Mouse (Mus musculus): ENCODE data around the gene Ift74.

DNA sequence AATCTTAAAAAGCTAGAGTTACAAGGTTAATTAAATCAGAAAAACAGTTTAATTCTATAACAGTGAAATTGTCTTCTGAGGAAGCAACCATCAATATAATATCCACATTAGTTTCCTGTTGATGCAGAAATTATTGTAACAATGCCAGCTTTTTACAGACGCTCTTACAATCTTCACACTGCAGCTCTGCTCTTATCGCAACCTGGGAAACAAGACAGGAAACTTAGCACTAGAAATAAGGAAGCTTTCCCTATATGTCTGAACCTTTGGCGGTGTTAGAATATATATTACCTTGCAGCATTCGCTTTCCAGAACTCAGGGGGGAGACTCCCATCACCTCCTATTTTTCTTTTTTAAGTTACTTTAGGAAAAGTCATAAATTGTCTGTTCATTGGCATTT lies 76.8 kb downstream of the Ift74 start:
- no peak for TF ChIP-seq CTCF (IDR thresholded peaks at IDR 0.05; ENCODE audit: low read depth, low read length)
- no peak for TF ChIP-seq POLR2A (IDR thresholded peaks at IDR 0.05; ENCODE audit: extremely low read depth, insufficient read depth, low read length)

All from liver, adult 2 months (tissue).